Mouse (Mus musculus) adrenal gland, adult 8-10 months (tissue): ENCODE measurements around the gene Nfatc2ip. TPM values are rescaled to one million over a fixed set of nuclear protein-coding genes. Genes with fewer than 3 reads are reported as not detected.
A peak's percentile ranks its signal among the peaks of the same experiment; 100 is the strongest.

Experiments used
- DNase-seq: peaks from one replicate; pipeline ENCODE4 v3.0.0; 2022
- total RNA-seq, 4 experiments: library from RNA; stranded (reverse); gene quantifications; 2 replicates each; pipeline ENCODE4 v1.2.4; 2022

The Nfatc2ip gene
- total RNA-seq, result 10 to 100 TPM in 2 of 4 experiments, 1 to 10 TPM in 2; 6.5 to 10.8 (median 8.8) TPM

- DNase-seq, result peak; percentile 93
These were observed at the start of gene Nfatc2ip for GRCm38 (mm10) chr7:126396298-126397119. Gene Nfatc2ip, minus strand, starts transcription at chr7:126396737.

GRCm38 (mm10) chr7:126446217-126446616 lies 49.7 kb upstream of the Nfatc2ip start:
- DNase-seq, result no peak

GRCm38 (mm10) chr7:126445104-126445815 lies 48.7 kb upstream of the Nfatc2ip start:
- DNase-seq, result no peak

- DNase-seq, result no peak
These were observed 48.0 kb upstream of the Nfatc2ip start for GRCm38 (mm10) chr7:126444536-126444935.

- no peak for DNase-seq
These were observed 47.5 kb upstream of the Nfatc2ip start for GRCm38 (mm10) chr7:126443997-126444396.

GRCm38 (mm10) chr7:126440134-126440533 lies 43.6 kb upstream of the Nfatc2ip start:
- DNase-seq, result no peak

- DNase-seq, result peak; percentile 38
These were observed 40.3 kb upstream of the Nfatc2ip start for GRCm38 (mm10) chr7:126436851-126437250.

- no peak for DNase-seq
These were observed 39.3 kb upstream of the Nfatc2ip start for GRCm38 (mm10) chr7:126435801-126436200.

- peak; percentile 75 for DNase-seq
These were observed 38.2 kb upstream of the Nfatc2ip start for GRCm38 (mm10) chr7:126434726-126435125.

- DNase-seq, result no peak
These were observed 33.6 kb upstream of the Nfatc2ip start for GRCm38 (mm10) chr7:126430167-126430566.

- no peak for DNase-seq
These were observed 33.0 kb upstream of the Nfatc2ip start for GRCm38 (mm10) chr7:126429503-126429898.

GRCm38 (mm10) chr7:126428631-126429502 lies 32.3 kb upstream of the Nfatc2ip start, which contains the start of gene Rabep2:
Gene Rabep2, plus strand, starts transcription at chr7:126428759.
- peak; percentile 92 for DNase-seq

GRCm38 (mm10) chr7:126428154-126428553 lies 31.6 kb upstream of the Nfatc2ip start:
- no peak for DNase-seq

GRCm38 (mm10) chr7:126427323-126427860 lies 30.9 kb upstream of the Nfatc2ip start:
- DNase-seq, result no peak

GRCm38 (mm10) chr7:126424161-126424560 lies 27.6 kb upstream of the Nfatc2ip start:
- DNase-seq, result no peak

GRCm38 (mm10) chr7:126421756-126422155 lies 25.2 kb upstream of the Nfatc2ip start:
- DNase-seq, result no peak

GRCm38 (mm10) chr7:126418496-126418895 lies 22.0 kb upstream of the Nfatc2ip start:
- DNase-seq, result no peak

- no peak for DNase-seq
These were observed 21.1 kb upstream of the Nfatc2ip start for GRCm38 (mm10) chr7:126417606-126418005.

GRCm38 (mm10) chr7:126417045-126417444 lies 20.5 kb upstream of the Nfatc2ip start:
- no peak for DNase-seq

- DNase-seq, result no peak
These were observed 20.1 kb upstream of the Nfatc2ip start for GRCm38 (mm10) chr7:126416615-126417014.

GRCm38 (mm10) chr7:126414725-126415124 lies 18.2 kb upstream of the Nfatc2ip start, which contains the start of gene Cd19:
Gene Cd19, minus strand, starts transcription at chr7:126414889.
- DNase-seq, result no peak

- DNase-seq, result peak; percentile 45
These were observed 14.5 kb upstream of the Nfatc2ip start for GRCm38 (mm10) chr7:126411061-126411460.
